Mouse (Mus musculus) retina, embryonic 14.5 days (tissue): ENCODE data around the gene Zfp605.
"Not testable (repeated sequence)": the region's sequence is repeated elsewhere in the genome, so short reads cannot be mapped to it uniquely, and the experiment has no call there.

Source experiments
- DNase-seq: peaks from one replicate; pipeline ENCODE4 v3.0.0-alpha.2; 2015; ENCODE audit warnings: low spot score

Zfp605 gene

DNA sequence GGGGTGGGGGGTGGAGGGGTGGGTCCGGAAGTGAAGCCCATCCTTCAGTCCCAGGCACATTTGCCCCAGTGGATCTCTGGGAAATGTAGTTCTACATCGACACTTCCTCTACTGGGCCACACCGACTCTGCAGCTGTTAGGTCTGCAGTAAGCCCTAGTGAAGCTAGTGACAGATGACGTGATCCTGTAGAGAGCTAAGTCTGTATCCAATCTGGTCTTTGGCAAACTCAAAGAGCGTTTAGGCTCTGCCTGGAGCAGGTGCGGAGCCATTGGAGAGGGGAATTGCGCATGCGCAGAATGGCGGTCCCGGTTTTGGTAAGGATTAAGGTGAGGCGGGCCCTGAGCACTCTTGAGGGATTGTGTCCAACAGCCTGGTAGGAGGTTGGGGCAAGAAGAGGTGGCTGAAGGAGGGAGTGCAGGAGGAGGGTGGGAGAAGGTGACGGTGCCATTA, at the start of gene Zfp605:
Gene Zfp605 (plus strand): TSS at position 102 of the 451 bp plus-strand sequence.
- peak; percentile 94 for DNase-seq

DNA sequence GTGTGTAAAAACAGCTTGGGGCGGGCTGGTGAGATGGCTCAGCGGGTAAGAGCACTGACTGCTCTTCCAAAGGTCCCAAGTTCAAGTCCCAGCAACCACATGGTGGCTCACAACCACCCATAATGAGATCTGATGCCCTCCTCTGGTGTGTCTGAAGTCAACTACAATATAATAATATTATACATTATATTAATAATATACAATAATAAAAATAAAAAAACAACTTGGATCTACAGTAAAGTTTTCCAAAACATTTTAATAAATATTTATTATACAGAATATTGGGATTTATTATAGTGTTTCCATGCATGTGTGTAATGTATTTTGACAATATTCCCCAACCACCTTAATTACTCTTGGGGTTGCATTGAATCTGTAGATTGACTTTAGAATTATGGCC, 37.5 kb upstream of the Zfp605 start, which contains the start of gene Gm17655:
Gene Gm17655 (minus strand): TSS at position 101 of the 400 bp plus-strand sequence.
- DNase-seq, result not testable (repeated sequence)

DNA sequence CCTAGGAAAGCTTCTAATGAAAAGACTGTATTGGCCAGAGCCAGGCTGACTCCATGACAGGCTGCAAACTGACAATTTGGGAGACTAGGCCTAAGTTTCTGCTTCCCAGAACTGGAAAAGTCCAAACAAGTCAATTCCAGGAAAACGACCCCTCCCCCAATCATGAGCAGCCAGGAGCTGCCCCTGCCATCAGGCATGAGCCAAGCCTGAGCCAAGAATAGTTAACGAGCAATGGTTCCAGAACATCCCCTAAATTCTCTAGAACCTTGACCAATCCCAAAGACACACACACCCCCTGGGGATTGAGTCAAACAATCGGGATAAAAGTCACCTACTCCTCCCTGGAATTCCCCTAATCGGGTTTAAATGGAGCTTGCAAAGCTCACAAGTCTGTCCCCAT, 26.9 kb upstream of the Zfp605 start:
- no peak for DNase-seq

DNA sequence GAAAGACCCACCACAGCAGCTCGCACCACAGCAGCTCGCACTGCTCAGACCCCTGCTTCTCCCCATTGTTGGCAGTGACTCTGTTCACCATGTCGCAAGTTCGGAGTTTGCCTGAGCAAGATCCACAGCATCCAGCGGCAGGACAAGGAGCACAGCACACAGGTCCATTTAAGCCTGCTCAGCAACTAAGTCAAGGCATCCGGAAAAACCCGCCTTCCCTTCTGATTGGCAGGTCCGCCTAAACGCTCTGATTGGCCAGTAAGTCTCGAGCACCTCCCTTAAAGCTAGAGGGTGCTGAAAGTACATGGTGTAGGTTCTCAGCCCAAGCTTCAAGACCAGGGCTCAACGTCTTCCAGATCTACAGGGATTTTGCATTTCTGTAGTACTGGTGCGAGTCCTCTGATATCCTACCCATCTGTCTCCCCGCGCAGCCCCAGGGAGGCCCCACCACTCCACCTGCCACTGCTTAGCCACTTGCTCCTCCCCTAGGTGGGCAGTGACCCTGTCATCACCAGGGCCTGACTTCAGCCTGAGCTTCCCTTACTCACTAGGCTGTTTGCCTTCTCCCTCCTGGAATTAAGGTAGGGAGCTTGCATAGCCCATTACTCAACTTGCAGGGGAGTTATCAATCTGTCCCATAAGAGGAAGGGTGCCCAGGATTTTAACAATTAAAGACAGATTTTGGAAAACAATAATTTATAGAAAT, 23.6 kb upstream of the Zfp605 start:
- DNase-seq, result no peak

DNA sequence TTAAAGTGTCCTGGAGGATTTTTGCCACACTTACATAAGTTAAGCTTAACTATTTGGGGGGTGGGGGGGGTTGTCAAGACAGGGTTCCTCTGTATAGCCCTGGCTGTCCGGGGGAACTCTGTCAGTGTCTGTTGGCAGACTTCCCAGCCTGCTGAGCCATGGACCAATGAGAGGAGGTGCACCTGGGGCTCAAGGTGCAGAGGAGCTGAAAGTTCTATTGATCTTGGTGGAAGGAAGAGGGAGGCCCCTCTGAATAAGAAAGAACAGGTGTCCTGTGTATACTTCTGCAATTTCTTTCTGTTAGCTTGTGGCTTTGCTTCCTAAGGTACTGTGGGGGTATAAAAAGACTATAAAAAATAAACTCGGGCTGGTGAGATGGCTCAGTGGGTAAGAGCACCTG, 18.3 kb upstream of the Zfp605 start:
- no peak for DNase-seq

DNA sequence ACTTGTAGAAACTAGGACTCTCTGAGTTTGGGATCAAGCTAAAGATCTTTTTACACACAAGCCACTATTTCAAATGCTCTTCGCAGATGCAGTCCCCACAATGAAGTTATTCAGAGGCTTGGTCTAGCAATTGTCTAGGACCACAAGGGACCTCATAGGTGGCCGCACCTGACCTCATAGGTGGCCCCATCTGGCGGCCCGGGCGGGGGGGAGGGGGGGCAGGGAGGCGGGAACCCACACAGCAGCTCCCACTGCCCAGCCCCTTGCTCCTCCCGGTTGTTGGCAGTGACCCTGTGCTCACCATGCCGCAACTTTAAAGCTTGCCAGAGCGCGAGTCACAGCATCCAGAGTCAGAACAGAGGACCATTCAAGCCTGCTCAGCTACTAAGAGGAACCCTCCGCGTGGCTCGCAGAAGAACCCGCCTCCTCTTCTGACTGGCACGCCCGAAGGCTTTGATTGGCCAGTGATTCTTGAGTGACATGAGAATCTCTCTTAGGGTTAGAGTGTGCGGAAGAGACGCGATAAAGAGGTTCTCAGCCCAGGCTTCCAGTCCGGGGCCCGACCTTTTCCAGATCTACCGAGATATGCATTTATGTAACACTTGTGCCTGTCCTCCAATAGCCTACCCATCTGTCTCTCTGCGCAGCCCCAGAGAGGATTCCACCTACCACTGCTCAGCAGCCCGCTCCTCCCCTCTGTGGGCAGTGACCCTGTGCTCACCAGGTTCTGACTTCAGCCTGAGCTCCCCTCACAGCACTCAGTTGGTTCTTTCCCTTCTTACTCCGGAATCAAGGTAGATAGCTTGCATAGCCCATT, 15.7 kb upstream of the Zfp605 start, which contains the start of gene Gm35315:
Gene Gm35315 (minus strand): TSS at position 391 of the 817 bp plus-strand sequence.
- DNase-seq, result peak; percentile 94

DNA sequence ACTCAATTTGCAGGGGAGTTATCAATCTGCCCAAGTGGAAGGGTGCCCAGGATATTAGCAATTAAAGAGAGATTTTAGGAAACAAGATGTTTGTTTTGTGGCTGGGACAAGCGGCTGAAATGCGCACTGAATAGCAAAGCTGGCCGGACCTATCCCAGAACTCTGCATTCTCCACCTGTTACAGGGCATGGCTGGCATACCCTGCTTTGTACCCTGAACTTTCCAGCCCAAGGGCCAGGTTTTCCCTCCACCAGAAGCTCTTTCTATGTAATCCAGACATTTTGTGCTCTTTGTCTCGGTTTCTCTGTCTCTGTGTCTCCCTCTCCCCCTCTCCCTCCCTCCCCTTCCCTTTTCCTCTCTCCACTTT, 15.1 kb upstream of the Zfp605 start:
- DNase-seq, result no peak

DNA sequence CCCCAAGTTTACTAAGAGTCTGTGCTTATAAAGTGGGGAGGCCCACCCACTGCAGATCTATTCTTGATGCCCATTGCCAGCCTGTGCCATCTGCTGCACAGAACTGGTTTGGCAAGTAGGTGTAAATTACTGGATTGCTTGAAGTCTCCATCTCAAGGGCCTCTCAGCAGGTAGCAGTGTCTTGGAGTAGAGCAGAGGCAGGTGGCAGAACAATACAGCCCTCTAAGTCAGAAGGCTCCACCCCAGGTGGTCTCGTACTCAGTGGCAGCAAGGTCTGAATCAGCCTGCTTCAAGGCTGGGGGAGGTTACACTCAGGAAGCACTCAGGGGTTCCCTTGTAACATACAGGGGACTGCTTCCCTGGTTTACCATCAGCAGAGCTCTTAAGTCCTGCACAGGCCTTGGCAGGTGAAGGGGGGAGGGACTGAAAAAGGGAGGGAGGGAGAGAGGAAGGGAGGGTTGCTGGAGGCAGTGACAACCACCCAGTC, 10.9 kb upstream of the Zfp605 start:
- DNase-seq, result no peak

DNA sequence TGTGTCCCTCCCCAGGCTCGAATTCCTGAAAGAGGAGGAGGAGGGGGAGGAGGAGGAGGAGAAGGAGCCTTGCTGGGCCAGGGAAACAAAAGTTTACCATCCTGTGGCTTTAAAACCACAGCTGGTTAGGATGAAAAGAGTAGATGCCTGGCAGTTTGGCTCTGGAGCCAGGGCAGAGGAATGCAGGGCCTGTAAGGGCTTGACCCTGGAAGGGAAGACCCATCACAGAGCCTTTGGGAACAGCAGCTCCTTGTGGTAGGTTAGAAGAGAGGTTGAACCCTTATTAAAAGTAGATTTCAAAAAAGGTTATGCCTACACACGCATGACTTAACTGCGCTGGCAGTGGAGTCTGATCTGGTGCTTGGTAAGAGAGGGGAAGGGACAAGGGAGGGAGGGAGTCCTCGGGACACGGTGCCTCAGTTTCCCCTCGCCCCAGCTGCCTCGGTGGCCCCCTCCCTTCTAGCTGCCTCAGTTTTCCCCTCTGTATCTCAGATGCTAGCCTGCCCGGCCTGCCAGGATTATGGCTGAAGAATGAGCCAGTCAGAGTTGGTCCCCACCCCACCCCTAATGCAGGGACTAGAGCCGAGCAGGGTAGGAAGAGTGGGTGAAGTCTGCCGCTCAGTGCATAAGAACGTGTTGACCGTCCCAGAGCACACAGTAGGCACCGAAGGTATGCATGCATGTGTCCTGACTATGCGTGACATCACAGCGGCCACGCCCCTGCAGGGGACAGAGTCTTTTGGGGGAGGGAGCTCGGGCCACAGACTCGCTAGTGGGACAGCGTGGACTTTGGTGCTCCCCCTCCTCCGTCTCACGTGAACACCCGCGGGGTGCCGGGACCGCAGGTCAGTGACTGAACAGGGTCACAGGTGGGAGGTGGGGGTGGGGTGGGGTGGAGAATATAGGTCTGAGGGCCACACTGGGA, 10.0 kb upstream of the Zfp605 start, which contains the start of gene Plcxd1:
Gene Plcxd1 (plus strand): TSS at position 314 of the 925 bp plus-strand sequence.
- DNase-seq, result no peak

DNA sequence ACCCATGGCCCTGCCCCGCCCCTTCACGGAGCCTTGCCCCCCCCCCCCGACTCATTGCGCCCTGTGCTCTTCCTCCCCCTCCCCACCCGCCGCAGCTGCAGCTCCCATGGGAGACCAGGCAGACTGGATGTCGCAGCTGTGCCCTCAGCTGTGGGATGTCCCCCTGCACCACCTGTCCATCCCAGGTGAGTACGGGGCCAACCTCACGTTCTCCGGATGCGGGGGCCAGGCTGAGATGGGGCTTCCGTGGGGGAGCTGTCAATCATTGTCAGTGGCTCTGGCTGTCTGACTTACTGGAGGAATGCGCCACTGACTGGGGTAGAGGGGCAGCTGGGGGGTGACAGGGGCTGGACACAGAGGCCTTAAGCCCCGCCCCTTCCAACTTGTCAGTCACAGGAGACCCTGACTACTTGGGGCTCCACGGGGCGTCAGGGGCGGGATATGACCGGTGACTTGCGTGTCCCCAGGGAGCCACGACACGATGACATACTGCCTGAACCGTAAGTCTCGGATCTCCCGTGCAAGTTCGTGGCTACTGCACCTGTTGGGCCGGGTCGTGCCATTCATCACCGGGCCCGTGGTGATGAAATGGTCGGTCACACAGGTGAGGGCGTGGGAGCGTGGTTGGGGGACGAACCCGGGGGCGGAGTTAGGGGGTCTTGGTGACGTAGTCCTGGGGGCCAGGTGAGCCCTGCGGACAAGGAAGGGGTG, 8.8 kb upstream of the Zfp605 start:
- DNase-seq, result peak; percentile 59

DNA sequence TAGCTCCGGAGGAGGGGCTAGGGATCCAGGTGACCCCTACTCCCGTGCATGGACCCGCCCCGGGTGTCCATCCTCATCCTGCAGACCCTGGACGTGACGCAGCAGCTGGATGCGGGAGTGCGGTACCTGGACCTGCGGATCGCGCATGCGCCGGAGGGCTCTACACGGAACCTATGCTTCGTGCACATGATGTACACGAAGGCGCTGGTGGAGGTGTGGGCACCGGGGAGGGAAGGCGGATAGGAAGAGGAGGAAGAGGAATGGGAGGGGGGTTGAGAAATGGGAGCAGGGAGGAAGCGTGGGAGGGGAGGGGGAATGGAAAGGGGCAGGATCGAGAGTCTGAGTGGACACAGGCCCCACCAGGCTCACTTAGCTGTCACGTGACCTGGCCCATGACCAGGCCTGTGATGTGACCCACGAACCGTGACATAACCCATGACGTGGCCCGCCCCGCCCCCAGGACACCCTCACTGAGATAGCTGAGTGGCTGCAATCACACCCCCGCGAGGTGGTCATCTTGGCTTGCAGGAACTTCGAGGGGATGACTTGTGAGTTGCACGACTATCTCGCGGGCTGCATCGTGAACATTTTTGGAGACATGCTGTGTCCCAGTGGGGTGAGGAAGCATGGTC, 8.1 kb upstream of the Zfp605 start:
- DNase-seq, result peak; percentile 35

DNA sequence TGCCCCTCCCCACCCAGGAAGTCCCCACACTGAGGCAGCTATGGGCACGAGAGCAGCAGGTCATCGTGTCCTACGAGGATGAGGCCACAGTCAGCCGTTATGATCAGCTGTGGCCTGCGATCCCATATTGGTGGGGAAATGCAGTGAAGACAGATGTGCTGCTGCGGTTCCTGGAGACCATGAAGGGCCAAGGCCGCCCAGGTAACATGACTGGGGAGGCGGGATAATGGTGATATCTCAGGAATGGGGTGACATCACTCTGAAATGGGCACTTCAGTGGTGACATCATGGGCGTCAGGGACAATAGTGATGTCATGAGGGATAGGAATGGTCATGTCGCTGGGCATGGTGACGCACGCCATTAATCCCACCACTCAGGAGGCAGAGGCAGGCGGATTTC, 7.5 kb upstream of the Zfp605 start:
- DNase-seq, result no peak

DNA sequence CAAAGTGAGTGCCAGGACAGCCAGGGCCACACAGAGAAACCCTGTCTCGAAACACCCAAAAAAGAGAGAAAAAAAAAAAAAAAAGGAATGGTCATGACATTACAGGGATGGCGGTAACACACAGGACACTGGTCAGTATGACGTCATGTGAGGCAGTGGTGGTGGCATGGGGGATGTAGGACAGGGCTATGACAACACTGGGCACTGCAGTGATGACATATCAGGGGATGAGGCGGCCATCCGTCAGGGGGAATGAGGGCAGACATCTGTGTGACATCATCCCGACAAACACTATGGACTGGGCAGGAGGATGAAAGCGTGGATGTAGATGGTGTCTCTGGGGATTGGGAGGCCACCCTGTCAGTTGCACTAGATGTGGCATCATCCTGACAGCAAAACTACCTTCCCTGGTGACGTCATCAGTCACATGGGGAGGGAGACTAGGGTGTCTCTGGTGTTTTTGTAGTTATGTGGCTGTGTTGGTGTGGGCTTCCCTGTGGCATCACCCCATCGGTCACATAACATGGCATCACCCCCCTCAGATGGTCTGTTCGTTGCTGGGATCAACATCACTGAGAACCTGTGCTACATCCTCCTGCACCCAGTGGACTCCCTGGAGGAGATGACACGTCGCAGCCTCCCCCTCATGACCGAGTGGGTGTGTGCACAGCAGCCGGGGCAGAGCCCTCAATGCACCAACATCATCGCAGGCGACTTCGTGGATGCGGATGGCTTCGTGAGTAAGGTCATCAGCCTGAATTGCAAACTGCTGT, 6.9 kb upstream of the Zfp605 start:
- DNase-seq, result no peak

DNA sequence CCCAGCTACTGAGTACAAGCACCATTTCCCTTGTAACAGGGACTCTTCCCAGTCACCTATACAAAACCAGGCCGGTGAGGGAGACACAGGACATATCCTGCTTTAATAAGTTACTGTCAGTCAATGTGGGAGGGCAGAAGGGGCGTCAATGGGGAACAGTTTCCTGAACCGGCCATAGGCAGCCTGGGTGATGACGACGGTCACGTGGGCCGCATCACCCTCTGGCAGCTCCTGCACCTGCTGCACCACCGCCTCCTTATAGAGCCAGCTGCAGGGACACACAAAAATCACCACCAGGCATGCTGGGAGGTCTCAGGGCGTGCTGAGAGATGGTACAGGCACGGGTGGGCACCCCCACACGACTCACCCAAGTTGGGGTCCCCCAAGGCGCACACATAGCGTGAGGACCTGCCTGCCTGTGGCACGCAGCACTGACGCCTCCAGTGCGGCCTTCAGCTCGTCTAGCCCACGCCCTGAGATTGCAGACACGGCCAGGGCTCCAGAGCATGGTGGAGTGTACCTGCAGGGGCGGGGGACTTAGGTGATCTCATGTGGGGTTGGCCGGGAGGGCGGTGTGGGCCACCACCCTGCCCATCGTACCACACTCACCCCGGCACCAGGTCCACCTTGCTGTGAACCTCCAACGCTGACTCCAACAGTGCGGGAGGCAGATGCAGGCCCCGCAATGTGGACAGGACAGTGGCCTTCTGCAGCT, 5.8 kb upstream of the Zfp605 start:
- no peak for DNase-seq

DNA sequence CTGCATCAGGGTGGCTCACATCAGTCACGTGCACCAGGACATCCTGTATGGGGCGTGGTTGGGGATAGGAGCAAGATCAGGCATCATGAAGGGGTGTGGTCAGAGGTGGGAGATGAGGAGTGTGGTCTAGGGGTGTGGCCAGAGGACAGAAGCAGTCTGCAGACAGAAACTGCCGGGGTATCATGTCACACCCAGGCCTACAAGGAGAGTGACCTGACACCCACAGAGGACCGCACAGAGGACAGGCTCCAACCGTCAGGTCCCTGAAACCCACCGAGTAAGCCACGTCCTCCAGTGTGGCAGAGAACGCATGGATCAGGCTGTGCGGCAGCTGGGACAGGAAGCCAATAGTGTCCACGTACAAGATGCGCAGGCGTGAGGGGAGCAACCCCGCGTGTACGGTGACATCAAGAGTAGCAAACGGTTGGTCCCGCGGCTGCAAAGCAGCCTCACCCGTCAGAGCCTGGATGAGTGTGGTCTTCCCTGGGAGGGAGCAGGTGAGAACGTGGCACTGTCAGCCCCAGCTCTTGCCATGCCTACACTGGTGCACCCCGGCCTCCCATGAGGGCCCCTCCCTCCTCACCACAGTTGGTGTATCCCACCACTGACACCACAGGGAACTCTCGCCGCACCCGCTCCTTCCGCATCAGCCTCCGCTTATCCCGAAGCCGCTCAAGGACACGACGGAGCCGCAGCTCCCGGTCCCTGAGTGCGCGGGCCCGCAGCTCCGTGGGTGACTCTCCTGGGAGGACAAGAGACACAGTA, 5.1 kb upstream of the Zfp605 start:
- DNase-seq, result no peak

DNA sequence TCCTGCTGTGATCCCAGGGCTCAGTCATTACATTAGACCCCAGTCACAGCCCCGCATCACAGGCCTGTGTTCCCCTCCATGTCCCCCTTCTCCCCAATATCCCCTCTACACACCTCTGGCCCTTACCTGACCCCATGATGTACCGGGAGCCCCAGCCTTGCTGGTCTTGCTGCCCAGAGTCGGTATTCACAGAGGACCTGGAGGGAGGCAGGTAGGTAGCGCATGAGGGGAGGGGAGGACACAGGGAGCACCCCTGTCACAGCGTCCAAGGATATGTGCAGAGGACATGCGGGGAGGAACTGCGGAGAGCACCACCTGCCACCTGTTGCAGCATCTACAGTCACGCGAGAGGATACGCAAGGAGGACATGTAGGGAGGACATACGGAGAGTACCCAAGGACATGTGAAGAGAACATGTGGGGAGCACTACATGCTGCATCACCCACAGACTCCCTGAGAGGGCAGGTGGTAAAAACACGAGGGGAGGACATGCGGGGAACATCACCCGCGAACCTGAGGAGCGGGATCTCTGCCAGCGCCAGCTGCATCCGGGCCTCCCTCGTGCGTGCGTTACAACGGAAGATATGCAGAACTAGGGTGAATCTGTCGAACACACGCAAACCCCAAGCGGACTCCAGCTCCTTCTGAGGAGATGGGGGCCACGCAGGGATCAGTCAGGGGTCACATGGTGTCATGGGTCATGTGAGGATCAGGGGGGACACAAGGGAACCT, 3.6 kb upstream of the Zfp605 start:
- DNase-seq, result no peak

DNA sequence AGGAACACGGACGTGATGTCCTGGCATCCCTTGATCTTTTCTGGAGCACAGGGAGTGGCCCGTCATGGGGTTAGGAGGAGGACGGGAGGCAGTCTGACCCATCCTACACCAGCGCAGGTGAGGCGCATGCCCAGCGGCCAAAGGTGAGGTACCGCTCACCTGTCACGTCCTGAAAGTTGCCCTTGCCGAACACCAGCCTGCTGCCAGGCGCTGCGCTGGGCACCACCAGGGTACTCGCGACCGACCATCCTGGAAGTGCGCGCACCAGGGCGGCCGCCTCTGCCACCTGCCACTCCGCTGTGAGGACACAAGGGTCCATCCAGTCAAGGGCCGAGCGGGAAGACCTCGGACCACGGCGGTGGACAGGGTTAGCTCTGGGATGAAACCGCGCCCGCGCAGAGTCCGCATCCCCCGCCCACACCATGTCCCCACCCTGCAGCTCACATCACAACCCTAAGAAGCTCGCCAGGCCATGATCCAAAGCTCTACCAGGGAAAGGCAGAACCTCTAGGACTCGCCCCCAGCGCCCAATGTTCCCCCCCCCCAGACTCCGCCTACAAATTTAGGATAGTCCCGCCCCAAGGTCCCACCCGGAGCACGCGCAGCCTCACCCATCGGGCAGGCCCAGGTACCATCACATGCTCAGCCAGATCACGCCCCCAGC, 2.9 kb upstream of the Zfp605 start:
- DNase-seq, result no peak
